Mouse (Mus musculus) bone marrow macrophage, adult 2 months (primary cell): Measurements from ENCODE around the gene Txnip.

Source experiments
- CTCF ChIP-seq: IDR thresholded peaks from 2 replicates; pipeline ENCODE4 v1.5.1; 2012; ENCODE audit warnings: low read depth, mild to moderate bottlenecking, low read length, moderate library complexity
- POLR2A ChIP-seq: IDR thresholded peaks from 2 replicates; pipeline ENCODE4 v1.6.1; 2012; ENCODE audit warnings: mild to moderate bottlenecking, low read depth, low read length, borderline replicate concordance

GRCm38 (mm10) chr3:96603311-96603710, 45.6 kb downstream of the Txnip start:
- TF ChIP-seq CTCF = no peak
- TF ChIP-seq POLR2A = no peak
